Mouse (Mus musculus) CH12.LX (cell line): ENCODE results near the gene Fuom. TPM values are rescaled to one million over a fixed set of nuclear protein-coding genes. Genes with fewer than 3 reads are reported as not detected.

ENCODE experiments used
- DNase-seq: peaks from one replicate; pipeline ENCODE4 v3.0.0-alpha.2; 2013; ENCODE audit errors: extremely low read depth
- H3K27ac ChIP-seq: 2 replicates; pipeline ENCODE4 v1.5.1; 2012; ENCODE audit warnings: low read depth, mild to moderate bottlenecking, control low read depth, moderate library complexity; ENCODE audit not compliant: insufficient read depth
- H3K27me3 ChIP-seq: replicated peaks from 2 replicates; pipeline ENCODE3; 2012; ENCODE audit warnings: inconsistent platforms
- H3K36me3 ChIP-seq, 2 experiments: replicated peaks in 1 of 2; 2 replicates each; pipeline versions ENCODE3 to v1.6.1; 2012; ENCODE audit warnings: inconsistent platforms in 1 of 2, low read length in 1 of 2, mild to moderate bottlenecking in 1 of 2, mixed read lengths in 1 of 2, moderate library complexity in 1 of 2; ENCODE audit not compliant: control insufficient read depth in 1 of 2, insufficient read depth in 1 of 2
- H3K4me1 ChIP-seq, 2 experiments: 2 replicates each; pipeline ENCODE4 v1.6.1; 2012; ENCODE audit warnings: inconsistent platforms in 1 of 2, moderate library complexity in 1 of 2; ENCODE audit not compliant: insufficient read depth in 2 of 2, control insufficient read depth in 1 of 2
- H3K4me2 ChIP-seq: 2 replicates; pipeline ENCODE4 v1.6.1; 2012; ENCODE audit warnings: low read depth, mild to moderate bottlenecking, control low read depth; ENCODE audit not compliant: poor library complexity, insufficient read depth, severe bottlenecking
- H3K4me3 ChIP-seq, 3 experiments: fragments of 150-350 bp in 1 of 3; sonication (generic) in 1 of 3; replicated peaks in 1 of 3; 2 replicates each; pipeline versions ENCODE3 to v1.5.1; 2011 to 2012; ENCODE audit warnings: low read depth in 2 of 3, low read length in 2 of 3, mild to moderate bottlenecking in 2 of 3, moderate library complexity in 2 of 3, control low read depth in 1 of 3, improper control_type of control experiment in 1 of 3, inconsistent platforms in 1 of 3, mixed read lengths in 1 of 3; ENCODE audit not compliant: poor library complexity in 1 of 3
- H3K79me2 ChIP-seq: replicated peaks from 2 replicates; pipeline ENCODE4 v1.6.1; 2012; ENCODE audit warnings: mild to moderate bottlenecking, moderate library complexity; ENCODE audit not compliant: control insufficient read depth, poor library complexity, insufficient read depth, severe bottlenecking; ENCODE audit errors: extremely low read depth
- H3K9ac ChIP-seq: 2 replicates; pipeline ENCODE4 v1.6.1; 2012; ENCODE audit warnings: low read depth, mild to moderate bottlenecking, control low read depth, moderate library complexity; ENCODE audit not compliant: insufficient read depth
- H3K9me3 ChIP-seq: replicated peaks from 2 replicates; pipeline ENCODE3; 2012; ENCODE audit warnings: low read length, inconsistent platforms, mixed read lengths
- CHD2 ChIP-seq: IDR thresholded peaks from 2 replicates; pipeline ENCODE4 v1.6.1; 2011; ENCODE audit warnings: low read length, improper control_type of control experiment
- GABPA ChIP-seq: IDR thresholded peaks from 2 replicates; pipeline ENCODE4 v1.6.1; 2012; ENCODE audit warnings: low read depth, low read length, improper control_type of control experiment, inconsistent platforms; ENCODE audit not compliant: insufficient replicate concordance
- JUN ChIP-seq: IDR thresholded peaks from 2 replicates; pipeline ENCODE4 v1.6.1; 2011; ENCODE audit warnings: low read depth, mild to moderate bottlenecking, low read length, improper control_type of control experiment, moderate library complexity; ENCODE audit not compliant: insufficient read depth
- JUND ChIP-seq: conservative IDR thresholded peaks from 2 replicates; pipeline ENCODE4 v1.6.1; 2011; ENCODE audit warnings: low read depth, low read length, improper control_type of control experiment
- KAT2A ChIP-seq: IDR thresholded peaks from 2 replicates; pipeline ENCODE4 v1.6.1; 2012; ENCODE audit warnings: low read length, improper control_type of control experiment, inconsistent platforms; ENCODE audit not compliant: insufficient replicate concordance
- MAX ChIP-seq: IDR thresholded peaks from 2 replicates; pipeline ENCODE4 v1.6.1; 2011; ENCODE audit warnings: low read length, improper control_type of control experiment
- MYC ChIP-seq: IDR thresholded peaks from 2 replicates; pipeline ENCODE4 v1.6.1; 2011; ENCODE audit warnings: low read depth, mild to moderate bottlenecking, improper control_type of control experiment, low read length
- NRF1 ChIP-seq: IDR thresholded peaks from 2 replicates; pipeline ENCODE4 v1.6.1; 2014; ENCODE audit warnings: low read depth, mild to moderate bottlenecking, inconsistent platforms, low read length, improper control_type of control experiment, moderate library complexity
- PAX5 ChIP-seq: IDR thresholded peaks from 2 replicates; pipeline ENCODE4 v1.6.1; 2012; ENCODE audit warnings: low read length, inconsistent platforms, mixed read lengths
- POLR2A ChIP-seq: IDR thresholded peaks from 2 replicates; pipeline ENCODE4 v1.6.1; 2011; ENCODE audit warnings: low read depth, mild to moderate bottlenecking, improper control_type of control experiment, low read length
- POLR2AphosphoS2 ChIP-seq: IDR thresholded peaks from 2 replicates; pipeline ENCODE4 v1.6.1; 2011; ENCODE audit warnings: low read depth, low read length, improper control_type of control experiment
- RAD21 ChIP-seq: IDR thresholded peaks from 2 replicates; pipeline ENCODE4 v1.6.1; 2011; ENCODE audit warnings: low read depth, mild to moderate bottlenecking, low read length, improper control_type of control experiment, moderate library complexity
- TBP ChIP-seq: conservative IDR thresholded peaks from 2 replicates; pipeline ENCODE4 v1.6.1; 2011; ENCODE audit warnings: low read depth, low read length, improper control_type of control experiment
- UBTF ChIP-seq: IDR thresholded peaks from 2 replicates; pipeline ENCODE4 v1.6.1; 2012; ENCODE audit warnings: low read depth, mild to moderate bottlenecking, inconsistent platforms, low read length, improper control_type of control experiment, moderate library complexity
- USF2 ChIP-seq: conservative IDR thresholded peaks from 2 replicates; pipeline ENCODE4 v1.6.1; 2011; ENCODE audit warnings: low read depth, low read length, improper control_type of control experiment
- ZKSCAN1 ChIP-seq: IDR thresholded peaks from 2 replicates; pipeline ENCODE4 v1.6.1; 2012; ENCODE audit warnings: low read depth, inconsistent platforms, low read length, improper control_type of control experiment, borderline replicate concordance
- ZNF384 ChIP-seq: IDR thresholded peaks from 2 replicates; pipeline ENCODE4 v1.6.1; 2012; ENCODE audit warnings: low read depth, low read length, improper control_type of control experiment, inconsistent platforms
- dilution Hi-C: fragments of 300-500 bp; cut with MboI; formaldehyde crosslinking; loops from 2 replicates; pipeline ENCODE4 v1.14.3; 2020; ENCODE audit warnings: low sequenced_read_pairs; ENCODE audit not compliant: extremely low pct_unique_long_range_greater_than_20kb, extremely low pct_ligation_motif_present
- in situ Hi-C: fragments of 300-500 bp; cut with MboI; formaldehyde crosslinking; loops from 3 replicates; pipeline ENCODE4 v1.14.3; 2019; ENCODE audit warnings: low sequenced_read_pairs, low pct_ligation_motif_present, low pct_unique_long_range_greater_than_20kb, mixed read lengths
- polyA plus RNA-seq: library from polyadenylated mRNA; unstranded; fragments of >175 nt; gene quantifications from 2 replicates; pipeline ENCODE4 v1.2.1, GENCODE M21; 2012; ENCODE audit warnings: low read depth; ENCODE audit not compliant: insufficient read length
- total RNA-seq, 2 experiments: library from RNA; depleted of rRNA; stranded (reverse); fragments of 300-350 nt in 1 of 2; fragments of >200 nt in 1 of 2; gene quantifications; 2 replicates each; pipeline ENCODE4 v1.2.3; 2012 to 2014

Gene Fuom
- total and polyA plus RNA-seq, 3 experiments, result 0.86 to 1.8 TPM; not detected in 1

DNA sequence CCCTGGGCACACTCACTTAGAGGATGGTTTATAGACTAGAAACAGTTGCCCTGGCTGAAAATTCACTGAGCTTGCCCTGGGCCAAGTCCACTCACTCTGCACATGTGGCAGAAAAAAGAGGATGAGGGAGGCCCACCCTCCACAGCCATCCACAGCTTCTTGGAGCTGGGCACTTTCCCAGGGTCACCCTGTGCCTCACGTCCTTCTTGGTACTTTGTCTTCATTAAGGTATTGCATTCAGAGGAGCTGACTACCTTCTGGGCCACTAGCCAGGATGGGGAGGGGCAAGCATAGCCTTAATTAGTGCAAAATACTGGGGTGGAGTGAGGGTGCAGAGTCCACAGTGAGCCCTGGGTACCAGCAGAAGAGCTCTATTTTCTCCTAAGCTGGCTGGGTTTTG lies 6.7 kb downstream of the Fuom start:
- no peak for DNase-seq
- Histone ChIP-seq H3K36me3 (no peaks in the 10 kb centered on the region), H3K27me3 (no peaks in the 10 kb centered on the region), H3K4me3 (no peak overlapping the region), H3K4me1 (peaks cover 0 to 10% of the 10 kb centered on the region in 2 experiments; a peak in 1 of 4 replicates), H3K27ac (no peak overlapping the region), H3K79me2 (no peaks in the 10 kb centered on the region), H3K9ac (no peak overlapping the region), H3K4me2 (no peak overlapping the region), H3K9me3 (no peaks in the 10 kb centered on the region)
- dilution Hi-C loops, result no loop called here
- in situ Hi-C loops, result loop anchor here (5.0 to 25.0 kb wide), 2 partner anchors 42 to 742 kb away; partner anchors contain the start of genes Mtg1, Odf3, Scgb1c1 and Urah
- TF ChIP-seq POLR2AphosphoS2 (no peak), ZKSCAN1 (no peak), KAT2A (no peak), JUN (no peak), MYC (no peak), ZNF384 (no peak), PAX5 (no peak), MAX (no peak)

- dilution Hi-C loops, result no loop called here
- no peak for DNase-seq
- TF ChIP-seq NRF1 (no peak), POLR2A (no peak), UBTF (no peak)
- H3K4me2 ChIP-seq, result no peak overlapping the region
- in situ Hi-C loops, result loop anchor here (5.0 to 25.0 kb wide), 2 partner anchors 42 to 742 kb away; partner anchors contain the start of genes Mtg1, Odf3, Scgb1c1 and Urah
- no peak overlapping the region for H3K9ac ChIP-seq
- no peaks in the 10 kb centered on the region for H3K79me2 ChIP-seq
- no peaks in the 10 kb centered on the region for H3K36me3 ChIP-seq
- H3K4me3 ChIP-seq, result no peak overlapping the region
- no peaks in the 10 kb centered on the region for H3K27me3 ChIP-seq
- H3K9me3 ChIP-seq, result no peaks in the 10 kb centered on the region
- peaks cover 0 to 10% of the 10 kb centered on the region in 2 experiments; a peak in 1 of 4 replicates for H3K4me1 ChIP-seq
- H3K27ac ChIP-seq, result no peak overlapping the region
These were observed 7.3 kb downstream of the Fuom start for GRCm38 (mm10) chr7:140094954-140095353.

DNA sequence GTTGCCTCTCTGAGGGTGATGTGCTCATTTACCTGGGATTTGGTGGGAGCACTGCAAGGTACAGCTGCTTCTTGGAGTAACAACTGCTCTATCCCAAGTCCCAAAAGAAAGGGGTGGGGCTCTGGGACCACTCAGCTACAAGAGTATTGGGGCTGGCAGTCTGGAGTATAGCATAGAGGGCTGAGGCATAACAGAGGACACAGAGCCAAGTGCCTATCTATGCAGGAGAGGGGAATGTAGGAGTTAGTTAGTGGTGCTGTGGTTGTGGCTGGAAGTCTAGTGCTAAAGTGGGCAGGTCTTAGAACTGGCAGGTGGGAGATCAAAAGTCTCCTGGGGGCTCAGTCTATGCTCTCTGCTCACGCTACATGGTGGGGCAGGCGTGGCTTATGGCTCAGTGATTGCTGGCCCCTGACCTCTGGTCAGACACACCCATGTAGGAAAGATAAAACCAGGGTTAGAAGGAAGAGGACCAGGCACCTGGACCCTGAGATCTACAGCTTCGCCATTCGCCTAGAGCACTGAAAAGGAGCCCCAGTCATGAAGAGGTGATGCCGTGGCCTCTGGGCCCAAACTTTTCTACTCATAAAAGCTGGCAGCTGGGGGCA lies 9.2 kb downstream of the Fuom start, which contains the start of gene Prap1:
Gene Prap1, plus strand, starts transcription at position 472 of the 605 bp plus-strand sequence.
- H3K36me3 ChIP-seq, result no peaks in the 10 kb centered on the region
- TF ChIP-seq CHD2 (no peak), TBP (no peak), NRF1 (no peak), USF2 (no peak), PAX5 (no peak), RAD21 (no peak), GABPA (no peak), JUND (no peak), ZKSCAN1 (no peak)
- no peak within 1 kb of the TSS; the same call in 1 of the 2 replicates for H3K27ac ChIP-seq
- DNase-seq, result no peak
- H3K9me3 ChIP-seq, result no peaks in the 10 kb centered on the region
- no peaks in the 10 kb centered on the region for H3K79me2 ChIP-seq
- peaks cover 0 to 10% of the 10 kb centered on the region in 2 experiments; a peak in 1 of 4 replicates for H3K4me1 ChIP-seq
- H3K9ac ChIP-seq, result no peak within 1 kb of the TSS
- in situ Hi-C loops (loop anchor here (25.0 kb wide), 1 partner anchor 744 kb away; the partner anchor contains the start of genes Odf3, Scgb1c1 and Urah), dilution Hi-C loops (no loop called here)
- no peak within 1 kb of the TSS for H3K4me3 ChIP-seq
- H3K4me2 ChIP-seq, result no peak within 1 kb of the TSS
- no peaks in the 10 kb centered on the region for H3K27me3 ChIP-seq
